Mouse (Mus musculus) brain, embryonic 14.5 days (tissue): ENCODE measurements at regions not wholly inside any gene's neighbourhood (a gene's known extent, or its start where the extent isn't known, plus 50 kb on each side); places are given as distances from the start of the nearest gene placed in this dataset.

Experiments
- CTCF ChIP-seq: fragments of 200-500 bp; IDR thresholded peaks from 2 replicates; pipeline ENCODE4 v1.5.1; 2012; ENCODE audit warnings: inconsistent platforms, mild to moderate bottlenecking, moderate library complexity, borderline replicate concordance; ENCODE audit not compliant: insufficient read depth, insufficient read length; ENCODE audit errors: extremely low read depth
- POLR2A ChIP-seq: fragments of 200-500 bp; IDR thresholded peaks from 2 replicates; pipeline ENCODE4 v1.6.1; 2012; ENCODE audit warnings: mild to moderate bottlenecking, inconsistent platforms, borderline replicate concordance; ENCODE audit not compliant: poor library complexity, insufficient read depth, insufficient read length, severe bottlenecking; ENCODE audit errors: extremely low read depth

GRCm38 (mm10) chr2:147877907-147878306, 168.9 kb downstream of the Foxa2 start:
- TF ChIP-seq POLR2A (no peak), CTCF (no peak)
